Mouse (Mus musculus) lung, adult 10 weeks (tissue): ENCODE measurements around the gene Mecr. TPM values are rescaled to one million over a fixed set of nuclear protein-coding genes. Genes with fewer than 3 reads are reported as not detected.

Experiments
- polyA plus RNA-seq: library from polyadenylated mRNA; stranded (reverse); fragments of 350-450 nt; fragmentation: Illumina TruSeq; extraction: RNeasy Lipid Tissue Mini Kit (QIAGEN cat#74804); gene quantifications from one replicate; pipeline ENCODE4 v1.2.3, GENCODE M21; 2014; ENCODE audit warnings: low read depth, low replicate concordance; ENCODE audit not compliant: insufficient read depth

Mecr gene
- 17.8 TPM for polyA plus RNA-seq

DNA sequence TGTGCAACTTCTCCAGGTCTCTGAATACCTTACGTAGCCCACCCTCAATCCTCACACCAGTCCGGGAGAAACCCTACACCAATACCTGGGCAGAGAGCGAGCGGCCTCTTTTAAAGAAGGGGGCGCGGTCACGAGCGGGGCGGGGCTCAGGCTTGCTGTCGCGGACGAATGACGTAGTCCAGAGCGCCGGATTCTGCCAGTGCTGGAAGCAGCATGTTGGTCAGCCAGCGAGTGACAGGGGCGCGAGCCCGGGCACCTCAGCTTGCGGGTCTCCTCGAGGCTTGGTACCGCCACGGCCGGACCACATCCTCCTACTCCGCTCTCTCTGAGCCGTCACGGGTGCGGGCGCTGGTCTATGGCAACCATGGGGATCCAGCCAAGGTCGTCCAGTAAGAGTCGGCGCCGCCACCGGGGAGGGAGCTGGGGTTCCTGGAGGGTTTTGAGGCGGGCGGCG lies at the start of gene Mecr:
Gene Mecr (plus strand): TSS at position 181 of the 454 bp plus-strand sequence.

DNA sequence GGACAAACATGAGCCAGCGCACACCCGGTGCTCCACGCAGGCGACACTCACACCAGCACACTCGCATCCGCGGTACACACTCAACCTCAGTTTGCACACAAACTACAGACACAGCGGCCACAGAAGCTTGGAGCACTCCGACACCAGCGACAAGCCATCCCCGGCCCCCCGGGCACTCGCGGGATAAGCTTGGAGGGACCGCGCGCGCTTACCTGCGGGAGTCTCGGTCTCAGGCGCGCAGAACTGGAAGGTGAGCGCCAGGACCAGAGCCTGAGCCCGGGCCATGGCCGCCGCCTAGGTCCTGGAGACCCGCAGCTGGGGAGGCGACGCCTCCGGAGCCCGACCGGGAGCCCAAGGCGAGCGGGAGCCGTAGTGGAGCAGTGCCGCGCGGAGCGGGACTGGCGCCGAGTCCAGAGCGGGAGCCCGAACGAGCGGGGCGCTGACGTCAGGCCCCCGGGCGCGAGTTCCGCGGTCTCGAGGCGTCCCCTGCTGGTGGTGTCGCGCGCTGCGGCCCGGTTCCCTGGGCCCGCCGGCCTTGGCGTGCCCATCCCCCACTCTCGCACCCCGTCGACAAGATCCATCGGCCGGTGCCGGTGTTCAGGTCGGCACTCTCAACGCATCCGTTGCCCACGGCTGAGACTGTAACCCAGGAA lies 5.3 kb upstream of the Mecr start, which contains the start of gene Ptpru:
Gene Ptpru (minus strand): TSS at position 417 of the 653 bp plus-strand sequence.

DNA sequence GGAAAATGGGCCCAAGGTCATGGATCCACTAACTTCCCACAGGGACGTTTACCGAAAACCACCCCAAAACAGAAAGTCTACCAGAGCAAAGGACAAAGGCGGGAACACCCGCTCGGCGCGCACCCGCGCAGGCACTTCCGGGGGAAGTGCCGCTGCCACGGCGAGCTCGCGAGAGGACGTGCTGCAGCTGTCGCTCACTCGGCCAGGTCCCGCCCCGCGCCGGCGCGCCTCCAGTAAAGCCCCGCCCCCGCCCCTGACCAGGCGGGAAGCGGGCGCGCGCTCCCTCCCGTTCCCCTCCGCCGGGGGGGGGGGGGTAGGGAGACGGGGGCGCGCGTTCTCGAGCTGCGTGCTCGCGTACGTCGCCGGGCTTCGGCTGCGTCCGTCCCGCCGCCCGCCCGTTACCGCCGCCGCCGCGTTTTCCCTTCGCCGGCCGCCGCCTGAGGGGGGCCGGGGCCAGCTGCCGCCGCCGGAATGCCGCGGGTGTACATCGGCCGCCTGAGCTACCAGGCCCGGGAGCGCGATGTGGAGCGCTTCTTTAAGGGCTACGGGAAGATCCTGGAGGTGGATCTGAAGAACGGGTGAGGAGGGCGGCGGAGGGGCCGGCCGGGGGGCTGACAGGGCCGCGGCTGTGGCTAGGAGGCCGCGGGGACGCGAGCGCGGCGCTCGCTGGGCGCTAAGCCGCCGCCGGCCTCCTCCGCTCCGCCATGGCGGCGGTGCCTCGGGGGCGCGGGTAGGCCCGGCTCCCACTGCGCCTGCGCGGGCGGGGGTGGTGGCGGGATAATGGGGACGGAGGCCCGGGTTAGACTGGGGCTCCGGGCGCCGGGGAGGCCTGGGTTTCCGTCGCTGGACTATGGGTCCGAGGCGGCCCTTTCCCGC lies 30.3 kb downstream of the Mecr start, which contains the start of gene Srsf4:
Gene Srsf4 (plus strand): TSS at position 325 of the 876 bp plus-strand sequence.

Other genes with a start within 250 kb of the Mecr start
- gene Ptpru, start 5.2 kb upstream of the Mecr start, polyA plus RNA-seq: 17.7 TPM
- gene Srsf4, start 30.1 kb downstream of the Mecr start, polyA plus RNA-seq: 36.8 TPM
- 5.5 TPM for gene Tmem200b, start 78.3 kb downstream of the Mecr start, polyA plus RNA-seq
- not detected for gene Gm10300, start 231.2 kb downstream of the Mecr start, polyA plus RNA-seq
- gene Epb41, start 231.9 kb downstream of the Mecr start, polyA plus RNA-seq: 28.4 TPM